Mouse (Mus musculus) G1E (cell line): Measurements from ENCODE around the gene Polr2e.

Experiments used
- CTCF ChIP-seq: IDR thresholded peaks from 2 replicates; pipeline ENCODE4 v1.5.1; 2012; ENCODE audit warnings: low read depth, low read length, inconsistent platforms, mixed read lengths
- GATA1 ChIP-seq: IDR thresholded peaks from 2 replicates; pipeline ENCODE4 v1.6.1; 2012; ENCODE audit warnings: borderline replicate concordance, low read length, inconsistent platforms, mixed read lengths

DNA sequence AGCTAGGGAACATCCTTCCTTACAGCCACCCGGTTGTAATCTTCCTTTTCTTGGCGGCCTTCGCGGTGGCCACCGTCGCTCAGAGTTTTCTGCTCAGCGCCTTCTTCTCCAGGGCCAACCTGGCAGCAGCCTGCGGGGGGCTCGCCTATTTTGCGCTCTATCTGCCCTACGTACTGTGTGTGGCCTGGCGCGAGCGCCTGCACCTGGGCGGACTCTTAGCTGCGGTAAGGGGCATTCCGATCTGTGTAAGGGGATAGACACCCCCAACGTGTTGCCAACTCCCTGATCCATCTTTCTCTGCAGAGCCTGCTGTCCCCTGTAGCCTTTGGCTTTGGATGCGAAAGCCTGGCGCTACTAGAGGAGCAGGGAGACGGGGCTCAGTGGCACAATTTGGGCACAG is 36.8 kb downstream of the Polr2e start:
- TF ChIP-seq CTCF (no peak), GATA1 (no peak)
